Mouse (Mus musculus) gastrocnemius, postnatal 25 days (tissue): Measurements from ENCODE around the gene Vmn1r77. TPM values are rescaled to one million over a fixed set of nuclear protein-coding genes. Genes with fewer than 3 reads are reported as not detected.
"Not testable (repeated sequence)": the region's sequence is repeated elsewhere in the genome, so short reads cannot be mapped to it uniquely, and the experiment has no call there.

Experiments used
- DNase-seq: peaks from one replicate; pipeline ENCODE4 v3.0.0; 2022
- long read RNA-seq, 2 experiments: library from polyadenylated mRNA; stranded (forward); transcript quantifications; one replicate each; pipeline ENCODE4 v2.0.0; 2021
- total RNA-seq, 2 experiments: library from RNA; stranded (reverse); gene quantifications; 1 replicate in 1 of 2; 2 replicates in 1 of 2; pipeline ENCODE4 v1.2.3; 2021

Gene Vmn1r77
- not detected for total RNA-seq
- long read RNA-seq, experiment 1 = 0 reads
- long read RNA-seq, experiment 2 = 0 reads

DNA sequence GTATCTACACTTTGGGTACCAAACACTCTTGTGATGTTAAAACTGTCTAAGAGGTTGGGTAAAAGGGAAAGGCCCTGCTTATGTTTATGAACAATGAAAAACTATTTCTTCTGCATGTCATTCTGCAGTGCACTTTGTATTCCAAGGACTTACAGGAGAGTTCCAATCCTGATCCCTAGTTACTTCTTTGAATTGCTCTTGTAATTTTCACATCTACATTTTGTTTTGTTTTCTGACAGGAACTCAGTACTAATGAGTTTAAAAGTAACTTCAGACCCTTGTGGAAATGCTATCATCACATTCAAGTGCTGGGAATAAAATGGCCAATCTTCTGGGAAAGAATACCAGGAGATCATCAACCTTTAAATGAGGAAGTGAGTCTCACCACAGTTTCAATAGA, at the start of gene Vmn1r77:
Gene Vmn1r77, plus strand, starts transcription at position 301 of the 400 bp plus-strand sequence.
- DNase-seq = not testable (repeated sequence)

DNA sequence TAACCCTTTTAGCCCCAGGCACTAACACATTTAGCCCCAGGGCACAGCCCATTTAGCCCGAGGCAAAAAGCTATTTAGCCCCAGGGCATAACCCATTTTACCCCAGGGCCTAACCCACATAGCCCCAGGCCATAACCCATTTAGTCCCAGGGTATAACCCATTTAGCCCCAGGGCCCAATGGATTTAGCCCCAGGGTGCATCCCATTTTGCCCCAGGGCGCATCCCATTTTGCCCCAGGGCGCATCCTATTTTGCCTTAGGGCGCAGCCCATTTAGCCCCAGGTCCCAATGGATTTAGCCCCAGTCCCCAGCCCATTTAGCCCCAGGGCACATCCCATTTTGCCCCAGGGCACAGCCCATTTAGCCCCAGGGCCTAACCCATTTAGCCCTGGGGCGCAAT, 25.1 kb upstream of the Vmn1r77 start:
- DNase-seq = not testable (repeated sequence)

DNA sequence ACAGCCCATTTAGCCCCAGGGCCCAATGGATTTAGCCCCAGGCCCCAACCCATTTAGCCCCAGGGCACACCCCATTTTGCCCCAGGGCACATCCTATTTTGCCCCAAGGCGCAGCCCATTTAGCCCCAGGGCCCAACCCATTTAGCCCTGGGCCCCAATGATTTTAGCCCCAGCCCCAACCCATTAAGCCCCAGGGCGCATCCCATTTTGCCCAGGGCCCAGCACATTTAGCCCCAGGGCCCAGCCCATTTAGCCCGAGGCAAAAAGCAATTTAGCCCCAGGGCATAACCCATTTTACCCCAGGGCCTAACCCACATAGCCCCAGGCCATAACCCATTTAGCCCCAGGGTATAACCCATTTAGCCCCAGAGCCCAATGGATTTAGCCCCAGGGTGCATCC, 24.2 kb upstream of the Vmn1r77 start:
- not testable (repeated sequence) for DNase-seq

DNA sequence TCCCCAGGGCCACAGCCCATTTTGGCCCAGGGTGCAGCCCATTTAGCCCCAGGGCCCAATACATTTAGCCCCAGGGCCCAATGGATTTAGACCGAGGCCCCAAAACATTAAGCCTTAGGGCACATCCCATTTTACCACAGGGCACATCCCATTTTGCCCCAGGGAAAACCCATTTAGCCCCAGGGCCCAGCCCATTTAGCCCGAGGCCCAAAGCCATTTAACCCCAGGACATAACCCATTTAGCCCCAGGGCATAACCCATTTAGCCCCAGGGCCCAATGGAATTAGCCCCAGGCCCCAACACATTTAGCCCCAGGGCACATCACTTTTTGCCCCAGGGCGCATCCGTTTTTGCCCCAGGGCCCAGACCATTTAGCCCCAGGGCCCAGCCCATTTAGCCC, 23.4 kb upstream of the Vmn1r77 start:
- no peak for DNase-seq

DNA sequence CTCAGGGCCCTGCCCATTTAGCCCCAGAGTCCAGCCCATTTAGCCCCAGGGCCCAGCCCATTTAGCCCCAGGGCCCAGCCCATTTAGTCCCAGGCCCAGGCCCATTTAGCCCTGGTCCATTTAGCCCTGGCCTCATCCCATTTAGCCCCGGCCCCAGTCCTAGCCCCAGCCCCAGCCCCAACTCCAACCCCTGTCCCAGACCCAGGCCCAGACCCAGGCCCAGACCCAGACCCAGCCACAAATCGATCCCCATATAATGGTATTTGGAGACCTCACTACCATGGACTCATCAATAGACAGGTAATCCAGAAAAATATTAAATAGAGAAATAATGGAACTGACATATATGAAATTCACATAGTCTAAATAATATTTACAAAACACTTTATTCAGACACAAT, 18.7 kb upstream of the Vmn1r77 start:
- not testable (repeated sequence) for DNase-seq

DNA sequence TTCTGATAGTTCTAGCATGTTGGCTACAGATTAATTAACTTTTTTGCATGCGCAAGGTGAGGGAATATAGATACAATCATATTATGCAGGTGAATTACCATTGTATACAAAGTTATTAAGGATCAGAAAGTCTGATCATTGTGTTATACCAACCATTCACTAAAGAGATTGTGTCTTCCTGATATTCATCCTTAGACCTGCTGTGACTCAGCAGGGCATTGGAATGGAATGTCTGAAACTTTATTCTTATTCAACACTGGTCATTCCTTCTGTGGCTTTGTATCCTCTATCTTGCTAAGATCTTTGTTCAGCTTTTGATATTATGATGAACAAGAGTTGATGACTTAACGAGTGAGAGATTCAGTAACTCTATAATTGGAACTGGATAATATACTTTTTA, 4.1 kb downstream of the Vmn1r77 start:
- DNase-seq = no peak

Other genes with a start within 250 kb of the Vmn1r77 start
- gene Vmn1r74, start 202.8 kb upstream of the Vmn1r77 start, total RNA-seq = not detected
- gene Vmn1r75, start 162.1 kb upstream of the Vmn1r77 start, total RNA-seq = not detected
- not detected for gene Vmn1r76, start 98.5 kb upstream of the Vmn1r77 start, total RNA-seq
- gene Vmn1r78, start 113.5 kb downstream of the Vmn1r77 start, total RNA-seq = not detected
- not detected for gene Vmn1r79, start 134.5 kb downstream of the Vmn1r77 start, total RNA-seq
- gene Vmn1r80, start 152.5 kb downstream of the Vmn1r77 start, total RNA-seq = not detected
- not detected for gene Vmn1r81, start 231.5 kb downstream of the Vmn1r77 start, total RNA-seq